Mouse (Mus musculus) NIH3T3 (cell line): ENCODE measurements around the gene Tmem108.
A peak's percentile ranks its signal among the peaks of the same experiment; 100 is the strongest.

Experiments
- DNase-seq: peaks from one replicate; pipeline ENCODE4 v3.0.0-alpha.2; 2012; ENCODE audit warnings: low read depth

Gene Tmem108

DNA sequence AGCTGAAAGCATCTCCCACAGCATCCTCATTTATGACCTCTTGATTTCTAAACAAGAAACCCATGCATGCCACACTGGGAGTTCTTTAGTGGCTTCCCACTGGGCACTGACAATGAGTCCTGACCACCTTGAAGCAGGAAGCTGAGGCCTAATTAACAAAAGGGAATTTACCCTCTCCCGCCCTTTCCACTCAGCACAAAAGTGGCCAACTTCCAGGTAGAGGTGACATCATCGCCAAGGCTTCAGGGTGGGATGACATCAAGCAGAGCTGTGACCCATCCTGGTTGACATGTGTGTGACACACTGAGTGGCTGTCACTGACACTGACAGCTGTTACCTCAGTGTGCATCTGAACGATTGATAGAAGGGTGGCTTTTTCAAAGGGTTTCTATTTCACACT is 124.8 kb downstream of the Tmem108 start:
- DNase-seq = no peak

- no peak for DNase-seq
These were observed 132.7 kb downstream of the Tmem108 start for GRCm38 (mm10) chr9:103628861-103629469.

DNA sequence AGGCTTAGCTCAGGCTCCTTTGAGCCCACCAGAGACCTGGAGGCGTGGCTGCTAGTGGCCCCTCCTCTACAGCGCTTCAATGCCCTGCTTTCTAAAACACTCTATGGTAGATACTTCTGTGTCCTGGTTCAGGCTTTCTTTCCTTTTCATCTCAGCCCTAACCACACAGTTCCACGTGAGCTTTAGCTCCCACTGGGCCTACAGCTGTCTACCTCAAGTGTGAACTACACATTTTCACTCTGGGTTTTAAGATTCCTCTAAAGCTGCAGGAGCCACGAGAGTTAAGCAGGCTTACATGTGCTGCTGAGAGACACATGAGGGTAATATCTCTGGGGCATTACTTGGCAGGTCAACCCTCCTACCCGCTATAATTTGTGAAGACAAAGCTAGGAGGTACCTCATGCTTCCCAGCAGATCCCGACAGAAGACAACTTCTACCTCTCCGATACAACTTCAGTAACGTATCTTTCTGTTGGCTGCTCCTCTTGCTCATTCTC is 134.2 kb downstream of the Tmem108 start:
- DNase-seq = no peak

DNA sequence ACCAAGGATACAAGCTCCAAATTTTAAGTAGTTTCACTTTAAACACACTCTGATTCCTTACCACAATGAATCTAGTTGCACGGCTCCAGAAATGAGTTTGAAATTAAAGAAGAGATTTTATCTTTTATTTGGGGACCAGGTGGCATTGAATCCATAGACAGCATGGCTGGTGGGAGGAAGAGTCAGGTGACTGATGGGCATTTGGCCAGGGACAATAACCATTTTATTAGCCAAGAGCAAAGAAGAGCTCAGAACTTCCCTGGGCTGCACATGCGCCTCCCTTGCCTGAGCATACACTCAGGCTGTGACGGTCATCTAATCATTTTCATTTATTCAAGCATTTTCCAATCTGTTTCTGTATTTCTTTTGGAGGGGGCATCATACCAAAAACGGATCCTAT is 135.5 kb downstream of the Tmem108 start:
- no peak for DNase-seq

GRCm38 (mm10) chr9:103624649-103625048 is 137.0 kb downstream of the Tmem108 start:
- DNase-seq = peak; percentile 79

GRCm38 (mm10) chr9:103623560-103624316 is 137.9 kb downstream of the Tmem108 start:
- no peak for DNase-seq

GRCm38 (mm10) chr9:103622988-103623387 is 138.6 kb downstream of the Tmem108 start:
- DNase-seq = no peak

- DNase-seq = no peak
These were observed 139.8 kb downstream of the Tmem108 start for GRCm38 (mm10) chr9:103621870-103622269.

GRCm38 (mm10) chr9:103620517-103621212 is 141.0 kb downstream of the Tmem108 start:
- no peak for DNase-seq

- no peak for DNase-seq
These were observed 147.4 kb downstream of the Tmem108 start for GRCm38 (mm10) chr9:103614260-103614659.

DNA sequence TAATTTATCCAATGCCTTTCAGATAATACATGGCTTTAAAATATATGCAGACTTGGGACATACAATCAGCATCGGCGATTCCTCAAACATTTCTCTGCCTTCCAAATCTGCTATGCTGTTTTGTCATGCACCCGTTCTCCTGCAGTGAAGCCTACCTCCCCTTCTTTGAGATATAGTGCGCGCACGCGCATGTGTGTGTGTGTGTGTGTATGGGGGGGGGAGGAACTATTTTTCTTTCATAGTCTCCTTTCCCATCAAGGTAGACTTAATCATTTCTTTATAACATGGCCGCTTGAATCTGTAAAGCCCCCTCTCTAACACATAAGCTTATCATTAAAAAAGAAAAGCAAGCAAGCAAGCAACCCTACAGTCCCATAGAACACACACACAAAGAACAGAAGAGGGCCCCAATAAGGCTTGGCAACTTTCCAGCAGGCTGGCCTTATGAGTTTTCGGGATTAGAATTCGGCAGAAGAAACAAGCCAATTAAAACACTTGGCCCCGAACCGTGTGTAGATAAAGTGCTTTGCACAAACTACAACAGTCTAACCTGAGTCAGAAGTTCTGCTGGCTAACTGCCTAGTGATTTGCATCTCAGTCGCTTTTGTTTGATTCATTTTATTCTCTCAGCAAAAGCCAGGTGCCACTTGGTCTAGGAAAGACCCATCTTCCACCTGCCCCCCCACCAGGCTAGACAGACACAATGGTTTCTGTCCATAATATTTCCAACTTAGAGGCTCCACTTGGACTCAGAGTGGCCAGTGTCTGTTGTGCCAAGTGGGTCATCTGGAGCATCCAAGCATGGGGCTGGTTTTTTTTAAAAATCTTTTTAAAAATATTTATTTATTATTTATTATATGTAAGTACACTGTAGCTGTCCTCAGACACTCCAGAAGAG is 153.2 kb downstream of the Tmem108 start:
- no peak for DNase-seq

- DNase-seq = no peak
These were observed 155.6 kb downstream of the Tmem108 start for GRCm38 (mm10) chr9:103606056-103606455.

DNA sequence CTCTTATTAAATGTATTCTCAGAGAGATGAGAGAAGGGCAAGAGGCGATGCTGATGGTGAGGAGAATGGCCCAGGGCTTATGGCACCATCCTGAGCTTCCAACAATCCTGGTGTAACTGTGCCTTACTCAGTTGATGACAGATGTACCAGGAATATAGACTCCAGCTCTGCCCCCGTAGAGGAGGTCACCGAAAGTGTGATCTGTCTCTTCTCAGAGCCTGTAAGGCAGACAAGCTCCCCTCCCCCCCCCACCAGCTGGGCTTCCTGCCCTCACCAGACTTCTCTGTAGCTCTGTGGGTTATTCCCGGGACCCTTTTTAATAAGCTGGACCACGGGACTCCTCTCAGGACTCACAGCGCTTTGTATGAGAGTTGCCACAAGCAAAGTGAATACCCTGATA is 157.8 kb downstream of the Tmem108 start:
- no peak for DNase-seq

DNA sequence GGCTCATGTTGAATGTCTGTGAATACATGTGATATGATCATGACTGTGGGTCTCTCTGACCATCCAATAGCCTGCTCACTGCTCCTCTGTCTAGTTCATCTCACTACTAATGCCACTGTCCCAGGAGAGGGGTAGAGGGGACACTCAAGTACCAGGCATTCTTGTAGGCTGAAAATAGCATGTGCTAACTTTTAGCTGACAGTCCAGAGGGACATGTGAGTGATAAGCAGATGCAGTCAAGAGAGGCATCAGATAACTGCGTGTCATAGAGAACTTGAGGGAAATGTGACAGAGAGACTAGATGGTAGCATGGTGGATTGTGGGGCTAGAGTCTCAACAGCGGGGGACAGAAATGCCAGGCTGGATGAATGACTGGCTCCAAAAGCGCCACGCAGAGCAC is 159.8 kb downstream of the Tmem108 start:
- no peak for DNase-seq

GRCm38 (mm10) chr9:103600834-103601233 is 160.8 kb downstream of the Tmem108 start:
- DNase-seq = peak; percentile 8

DNA sequence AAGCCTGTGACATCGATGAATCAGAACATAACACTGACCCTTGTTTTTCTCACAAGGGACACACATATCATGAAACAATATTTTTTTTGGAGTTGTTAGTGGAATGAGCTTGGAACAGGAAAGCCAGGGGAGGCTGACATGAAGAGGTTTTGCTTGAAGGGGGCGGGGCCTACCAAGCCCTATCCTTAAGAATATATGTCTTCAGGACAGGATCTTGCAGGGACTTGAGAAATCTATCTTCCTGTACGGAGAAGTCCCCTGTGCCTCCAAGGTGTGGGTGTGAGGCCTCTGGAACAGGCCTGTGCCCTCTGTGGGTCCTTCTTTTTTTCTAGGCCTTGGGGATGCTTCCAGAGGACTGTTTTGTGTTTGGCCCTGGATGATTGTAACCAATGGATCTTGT is 161.7 kb downstream of the Tmem108 start:
- no peak for DNase-seq

- DNase-seq = no peak
These were observed 163.8 kb downstream of the Tmem108 start for GRCm38 (mm10) chr9:103597861-103598260.

DNA sequence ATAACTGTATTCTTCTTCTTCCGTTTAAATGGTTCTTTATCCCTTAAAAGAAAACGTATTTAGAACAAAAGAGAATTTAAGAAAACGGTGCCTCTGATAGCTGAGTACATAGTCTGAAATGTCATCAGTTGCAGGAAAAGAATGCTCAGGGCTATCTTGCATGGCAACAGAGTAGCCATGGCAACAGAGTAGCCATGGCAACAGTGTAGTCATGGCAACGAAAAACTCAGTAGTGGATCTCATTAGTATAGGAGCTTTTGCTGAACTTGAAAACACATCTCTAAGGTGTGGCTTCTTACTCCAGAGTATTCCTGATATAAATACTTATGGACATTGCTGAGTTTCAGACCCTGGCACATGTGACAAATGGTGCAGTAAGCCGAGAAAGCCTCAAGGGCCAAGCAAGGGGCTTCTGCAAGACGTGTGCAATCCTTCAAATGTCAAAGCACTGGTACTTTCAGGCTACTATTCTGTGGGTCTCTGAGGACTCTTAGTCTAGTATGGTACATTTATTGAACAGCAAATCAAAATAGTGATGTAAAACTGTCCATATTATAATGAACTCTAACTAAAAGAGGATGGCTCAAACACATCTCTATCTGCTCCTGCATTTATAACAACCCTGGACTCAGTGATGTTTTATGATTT is 166.3 kb downstream of the Tmem108 start:
- no peak for DNase-seq

- no peak for DNase-seq
These were observed 167.0 kb downstream of the Tmem108 start for GRCm38 (mm10) chr9:103594423-103595189.

DNA sequence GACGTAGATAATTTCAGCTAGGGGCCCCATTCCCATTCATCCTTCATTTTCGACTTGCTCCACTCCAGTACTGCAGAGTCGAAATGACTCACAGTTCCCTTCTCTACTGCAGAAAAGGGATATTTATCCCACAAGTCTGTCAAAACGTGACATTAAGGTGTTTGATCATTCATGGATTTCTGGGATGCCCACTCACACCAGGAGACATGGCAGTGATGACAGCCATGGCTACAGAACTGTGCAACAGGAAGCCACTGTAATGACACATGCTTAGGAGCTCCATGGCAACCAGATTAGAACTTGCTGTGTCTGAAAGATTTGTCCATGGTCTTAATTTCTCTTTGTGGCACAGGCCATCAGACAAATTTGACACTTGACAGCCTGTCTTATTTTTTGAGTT is 168.6 kb downstream of the Tmem108 start:
- DNase-seq = no peak

DNA sequence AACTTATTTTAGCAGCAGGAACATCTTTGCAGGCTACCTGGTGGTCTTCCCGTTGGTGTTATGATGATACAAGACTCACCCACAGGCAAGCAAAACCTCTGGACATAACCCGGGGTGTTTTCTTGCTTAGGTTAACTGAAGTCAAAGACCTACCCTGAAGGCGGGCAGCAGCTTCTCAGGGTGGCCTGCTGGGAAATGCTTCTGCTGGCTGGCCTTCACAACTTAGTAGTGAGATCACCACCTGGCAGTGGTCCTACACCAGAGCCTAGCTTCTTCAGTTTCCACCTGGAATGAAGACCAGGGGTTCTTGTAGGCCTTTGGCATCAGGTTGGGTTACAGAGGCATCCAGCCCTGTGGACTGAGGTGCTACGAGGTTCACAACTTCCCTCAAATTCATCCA is 169.7 kb downstream of the Tmem108 start:
- no peak for DNase-seq
